Mouse (Mus musculus): ENCODE measurements around the gene Eif2ak3. TPM values are rescaled to one million over a fixed set of nuclear protein-coding genes. Genes with fewer than 3 reads are reported as not detected.

Eif2ak3 gene
- total RNA-seq, 1 experiment: 33.9 TPM

DNA sequence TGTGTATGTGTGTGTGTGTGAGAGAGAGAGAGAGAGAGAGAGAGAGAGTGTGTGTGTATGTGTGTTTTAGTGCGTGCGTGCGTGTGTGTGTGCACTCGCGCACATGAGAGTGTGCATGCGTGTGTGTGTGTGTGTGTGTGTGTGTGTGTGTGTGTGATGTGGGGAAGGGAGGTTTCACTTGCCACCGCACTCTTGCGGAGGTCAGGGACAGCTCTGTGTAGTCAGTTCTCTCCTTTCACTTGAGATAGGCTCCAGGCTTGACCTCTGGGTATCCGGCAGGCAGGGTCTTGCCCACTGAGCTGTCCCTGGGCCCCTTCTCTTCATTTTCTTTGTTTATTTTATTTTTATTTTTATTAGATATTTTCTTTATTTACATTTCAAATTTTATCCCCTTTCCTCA lies 23.0 kb downstream of the Eif2ak3 start:
- H3K9ac ChIP-seq (ENCODE audit: insufficient read depth, low read depth, low read length, poor library complexity, severe bottlenecking): no peak overlapping the region
- no peaks in the 10 kb centered on the region for H3K36me3 ChIP-seq (ENCODE audit: control insufficient read depth, insufficient read depth, low read length, poor library complexity, severe bottlenecking)
- no peak for DNase-seq (ENCODE audit: low read depth, low spot score)
- no peaks in the 10 kb centered on the region for H3K9me3 ChIP-seq (ENCODE audit: control insufficient read depth, insufficient read depth, low read depth, low read length)
- in situ Hi-C loops (cut with MboI; ENCODE audit: low sequenced_read_pairs in 2 of 2, unreplicated experiment in 2 of 2): no loop called here
- H3K4me3 ChIP-seq (ENCODE audit: insufficient read depth in 1 of 2, low read depth in 1 of 2, low read length in 2 of 2, poor library complexity in 1 of 2, severe bottlenecking in 1 of 2): no peak overlapping the region
- H3K27ac ChIP-seq (ENCODE audit: insufficient read depth, low read depth, low read length, poor library complexity, severe bottlenecking): no peak overlapping the region
- TF ChIP-seq ZNF384 (IDR thresholded peaks at IDR 0.05; ENCODE audit: low read depth, low read length): no peak
- no peak for TF ChIP-seq HCFC1 (IDR thresholded peaks at IDR 0.05; ENCODE audit: borderline replicate concordance, insufficient read depth, low read length)
- TF ChIP-seq ZC3H11A (IDR thresholded peaks at IDR 0.05; ENCODE audit: borderline replicate concordance, low read depth, low read length): no peak
- TF ChIP-seq CHD2 (IDR thresholded peaks at IDR 0.05; ENCODE audit: low read depth, low read length): no peak
- TF ChIP-seq MAFK (IDR thresholded peaks at IDR 0.05; ENCODE audit: insufficient read depth, low read depth, low read length): no peak
- no peaks in the 10 kb centered on the region for H3K4me1 ChIP-seq (ENCODE audit: control insufficient read depth in 2 of 2, insufficient read depth in 2 of 2, low read length in 2 of 2, poor library complexity in 1 of 2)

DNA sequence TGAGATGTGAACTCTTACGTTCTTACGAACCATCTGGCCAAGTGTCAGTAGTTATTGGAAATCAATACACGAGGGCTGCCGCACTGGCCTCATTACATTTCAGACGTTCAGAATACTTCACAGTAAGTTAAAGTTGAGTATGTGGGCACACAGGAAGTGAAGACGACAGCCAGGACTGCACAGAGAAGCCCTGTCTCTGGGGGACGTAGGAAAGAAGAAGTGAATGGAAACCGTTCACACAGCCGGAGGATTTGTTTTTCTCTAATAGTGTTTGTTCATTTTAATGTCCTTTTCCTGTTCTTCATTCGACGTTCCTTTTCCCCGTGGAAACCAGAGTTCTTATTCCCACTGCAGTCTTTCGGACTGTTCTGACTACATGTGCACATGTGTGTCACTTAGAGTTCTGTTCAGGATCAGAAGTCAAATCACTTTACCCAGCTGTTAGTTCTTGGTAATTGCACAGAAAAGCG lies 27.2 kb downstream of the Eif2ak3 start:
- in situ Hi-C loops (cut with MboI; ENCODE audit: low sequenced_read_pairs in 2 of 2, unreplicated experiment in 2 of 2): no loop called here
- H3K9ac ChIP-seq (ENCODE audit: insufficient read depth, low read depth, low read length, poor library complexity, severe bottlenecking): no peak overlapping the region
- TF ChIP-seq MAFK (IDR thresholded peaks at IDR 0.05; ENCODE audit: insufficient read depth, low read depth, low read length): no peak
- TF ChIP-seq ZC3H11A (IDR thresholded peaks at IDR 0.05; ENCODE audit: borderline replicate concordance, low read depth, low read length): no peak
- TF ChIP-seq CHD2 (IDR thresholded peaks at IDR 0.05; ENCODE audit: low read depth, low read length): no peak
- no peak for TF ChIP-seq HCFC1 (IDR thresholded peaks at IDR 0.05; ENCODE audit: borderline replicate concordance, insufficient read depth, low read length)
- TF ChIP-seq ZNF384 (IDR thresholded peaks at IDR 0.05; ENCODE audit: low read depth, low read length): no peak
- no peak for DNase-seq (ENCODE audit: low read depth, low spot score)
- H3K36me3 ChIP-seq (ENCODE audit: control insufficient read depth, insufficient read depth, low read length, poor library complexity, severe bottlenecking): no peaks in the 10 kb centered on the region
- H3K4me3 ChIP-seq (ENCODE audit: insufficient read depth in 1 of 2, low read depth in 1 of 2, low read length in 2 of 2, poor library complexity in 1 of 2, severe bottlenecking in 1 of 2): no peak overlapping the region
- H3K4me1 ChIP-seq (ENCODE audit: control insufficient read depth in 2 of 2, insufficient read depth in 2 of 2, low read length in 2 of 2, poor library complexity in 1 of 2): no peaks in the 10 kb centered on the region
- no peaks in the 10 kb centered on the region for H3K9me3 ChIP-seq (ENCODE audit: control insufficient read depth, insufficient read depth, low read depth, low read length)
- no peak overlapping the region for H3K27ac ChIP-seq (ENCODE audit: insufficient read depth, low read depth, low read length, poor library complexity, severe bottlenecking)

- in situ Hi-C loops (cut with MboI; ENCODE audit: low sequenced_read_pairs in 2 of 2, unreplicated experiment in 2 of 2): no loop called here
Observed at GRCm38 (mm10) chr6:70872128-70872527, 27.8 kb downstream of the Eif2ak3 start.

GRCm38 (mm10) chr6:70872570-70872969 lies 28.3 kb downstream of the Eif2ak3 start:
- H3K27ac ChIP-seq (ENCODE audit: insufficient read depth, low read depth, low read length, poor library complexity, severe bottlenecking): no peak overlapping the region
- no peak overlapping the region for H3K4me3 ChIP-seq (ENCODE audit: insufficient read depth in 1 of 2, low read depth in 1 of 2, low read length in 2 of 2, poor library complexity in 1 of 2, severe bottlenecking in 1 of 2)
- in situ Hi-C loops (cut with MboI; ENCODE audit: low sequenced_read_pairs in 2 of 2, unreplicated experiment in 2 of 2): no loop called here
- no peak for TF ChIP-seq HCFC1 (IDR thresholded peaks at IDR 0.05; ENCODE audit: borderline replicate concordance, insufficient read depth, low read length)
- no peak for DNase-seq (ENCODE audit: low read depth, low spot score)
- no peak overlapping the region for H3K9ac ChIP-seq (ENCODE audit: insufficient read depth, low read depth, low read length, poor library complexity, severe bottlenecking)
- no peaks in the 10 kb centered on the region for H3K4me1 ChIP-seq (ENCODE audit: control insufficient read depth in 2 of 2, insufficient read depth in 2 of 2, low read length in 2 of 2, poor library complexity in 1 of 2)
- H3K9me3 ChIP-seq (ENCODE audit: control insufficient read depth, insufficient read depth, low read depth, low read length): no peaks in the 10 kb centered on the region
- H3K36me3 ChIP-seq (ENCODE audit: control insufficient read depth, insufficient read depth, low read length, poor library complexity, severe bottlenecking): no peaks in the 10 kb centered on the region

More at GRCm38 (mm10) chr6:70872128-70872527, 27.8 kb downstream of the Eif2ak3 start:
- no peak overlapping the region for H3K4me3 ChIP-seq (ENCODE audit: insufficient read depth in 1 of 2, low read depth in 1 of 2, low read length in 2 of 2, poor library complexity in 1 of 2, severe bottlenecking in 1 of 2)
- DNase-seq (ENCODE audit: low read depth, low spot score): peak; percentile 16
- no peak overlapping the region for H3K9ac ChIP-seq (ENCODE audit: insufficient read depth, low read depth, low read length, poor library complexity, severe bottlenecking)
- TF ChIP-seq MAFK (IDR thresholded peaks at IDR 0.05; ENCODE audit: insufficient read depth, low read depth, low read length) (no peak), ZNF384 (IDR thresholded peaks at IDR 0.05; ENCODE audit: low read depth, low read length) (0 out of 2 replicates have a peak, but pooled peaks have one; percentile 23)
- no peaks in the 10 kb centered on the region for H3K9me3 ChIP-seq (ENCODE audit: control insufficient read depth, insufficient read depth, low read depth, low read length)
- H3K4me1 ChIP-seq (ENCODE audit: control insufficient read depth in 2 of 2, insufficient read depth in 2 of 2, low read length in 2 of 2, poor library complexity in 1 of 2): no peaks in the 10 kb centered on the region
- H3K36me3 ChIP-seq (ENCODE audit: control insufficient read depth, insufficient read depth, low read length, poor library complexity, severe bottlenecking): no peaks in the 10 kb centered on the region
- H3K27ac ChIP-seq (ENCODE audit: insufficient read depth, low read depth, low read length, poor library complexity, severe bottlenecking): no peak overlapping the region

DNA sequence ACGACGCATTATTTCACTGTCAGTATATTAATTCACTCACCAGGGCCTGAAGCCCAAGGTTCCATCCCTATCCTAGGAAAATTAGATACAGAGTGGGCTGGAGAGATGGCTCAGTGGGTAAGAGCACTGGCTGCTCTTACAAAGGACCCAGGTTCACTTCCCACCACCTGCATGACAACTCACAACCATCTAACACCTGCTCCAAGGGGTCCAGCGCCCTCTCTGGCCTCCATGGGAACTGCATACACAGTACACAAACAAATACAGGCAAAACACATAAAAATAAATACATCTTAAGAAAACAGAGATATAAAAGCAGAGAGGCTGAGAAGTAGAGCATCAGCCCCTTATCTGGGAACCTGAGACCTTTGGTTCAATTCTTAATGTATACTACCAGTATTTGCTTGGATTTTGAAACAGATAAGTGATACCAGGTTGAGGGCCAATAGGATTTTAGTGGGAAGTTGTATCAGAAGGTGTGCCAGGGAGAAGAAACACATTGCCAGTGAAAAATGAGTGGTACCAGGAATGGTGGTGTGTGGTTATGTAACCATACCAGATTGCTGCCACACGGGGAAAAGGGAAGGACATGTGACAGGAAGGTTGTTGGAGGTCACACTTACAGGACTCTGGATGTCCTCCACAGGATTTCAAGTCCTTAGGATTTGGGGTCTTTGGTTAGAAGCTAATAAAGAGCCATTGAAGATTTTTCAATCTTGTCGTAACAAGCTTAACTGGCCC lies 29.9 kb downstream of the Eif2ak3 start:
- H3K4me1 ChIP-seq (ENCODE audit: control insufficient read depth in 2 of 2, insufficient read depth in 2 of 2, low read length in 2 of 2, poor library complexity in 1 of 2): no peaks in the 10 kb centered on the region
- no peak overlapping the region for H3K9ac ChIP-seq (ENCODE audit: insufficient read depth, low read depth, low read length, poor library complexity, severe bottlenecking)
- no peak overlapping the region for H3K27ac ChIP-seq (ENCODE audit: insufficient read depth, low read depth, low read length, poor library complexity, severe bottlenecking)
- no peaks in the 10 kb centered on the region for H3K36me3 ChIP-seq (ENCODE audit: control insufficient read depth, insufficient read depth, low read length, poor library complexity, severe bottlenecking)
- in situ Hi-C loops (cut with MboI; ENCODE audit: low sequenced_read_pairs in 2 of 2, unreplicated experiment in 2 of 2): no loop called here
- H3K9me3 ChIP-seq (ENCODE audit: control insufficient read depth, insufficient read depth, low read depth, low read length): no peaks in the 10 kb centered on the region
- peak; percentile 35 for DNase-seq (ENCODE audit: low read depth, low spot score)
- H3K4me3 ChIP-seq (ENCODE audit: insufficient read depth in 1 of 2, low read depth in 1 of 2, low read length in 2 of 2, poor library complexity in 1 of 2, severe bottlenecking in 1 of 2): no peak overlapping the region
- TF ChIP-seq MAFK (IDR thresholded peaks at IDR 0.05; ENCODE audit: insufficient read depth, low read depth, low read length): no peak
- no peak for TF ChIP-seq ZNF384 (IDR thresholded peaks at IDR 0.05; ENCODE audit: low read depth, low read length)
- TF ChIP-seq CHD2 (IDR thresholded peaks at IDR 0.05; ENCODE audit: low read depth, low read length): no peak
- no peak for TF ChIP-seq ZC3H11A (IDR thresholded peaks at IDR 0.05; ENCODE audit: borderline replicate concordance, low read depth, low read length)
- TF ChIP-seq HCFC1 (IDR thresholded peaks at IDR 0.05; ENCODE audit: borderline replicate concordance, insufficient read depth, low read length): no peak

Data from ES-E14 (cell line).